Mouse (Mus musculus) ovary, adult 2 months (tissue): ENCODE results near the gene Cyp17a1. TPM values are rescaled to one million over a fixed set of nuclear protein-coding genes. Genes with fewer than 3 reads are reported as not detected.

Source experiments
- polyA plus RNA-seq: library from polyadenylated mRNA; depleted of rRNA; stranded (reverse); fragments of >200 nt; gene quantifications from 2 replicates; pipeline ENCODE4 v1.2.3, GENCODE M21; 2012; rRNA removed

The Cyp17a1 gene
- 208 and 263 TPM in 2 replicates for polyA plus RNA-seq

DNA sequence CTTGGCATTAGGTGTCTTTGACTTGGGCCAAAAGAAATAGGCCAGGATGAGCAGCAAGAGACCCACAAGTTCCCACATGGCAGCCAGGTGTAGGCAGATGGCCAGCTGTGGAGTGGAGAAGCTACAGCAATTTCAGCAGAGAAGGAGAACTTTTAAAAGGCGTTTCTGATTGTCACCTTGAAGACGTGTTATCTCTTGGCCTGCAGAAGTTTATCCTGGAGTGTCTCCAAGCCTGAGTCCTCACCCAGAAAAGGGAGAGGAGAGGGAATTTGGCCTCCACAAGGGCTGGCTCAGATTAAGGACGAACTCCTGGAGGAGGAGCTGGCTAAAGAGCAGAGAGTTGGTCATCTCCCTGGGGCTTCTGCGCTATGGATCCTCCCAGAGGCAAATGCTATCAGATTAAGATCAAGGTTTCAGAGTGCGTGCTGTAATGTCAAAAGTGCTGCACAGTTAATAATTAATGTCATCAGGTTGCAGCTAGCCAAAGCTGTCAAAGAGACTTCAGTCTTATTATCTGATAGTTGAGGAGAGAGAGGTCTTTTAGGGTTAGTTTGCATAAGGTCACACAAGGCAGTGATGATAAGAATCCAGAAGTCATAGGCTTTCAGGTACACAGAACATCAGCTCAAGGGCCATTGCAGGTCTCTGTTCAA is at the start of gene Cyp17a1:
Gene Cyp17a1, minus strand, starts transcription at position 407 of the 653 bp plus-strand sequence.

DNA sequence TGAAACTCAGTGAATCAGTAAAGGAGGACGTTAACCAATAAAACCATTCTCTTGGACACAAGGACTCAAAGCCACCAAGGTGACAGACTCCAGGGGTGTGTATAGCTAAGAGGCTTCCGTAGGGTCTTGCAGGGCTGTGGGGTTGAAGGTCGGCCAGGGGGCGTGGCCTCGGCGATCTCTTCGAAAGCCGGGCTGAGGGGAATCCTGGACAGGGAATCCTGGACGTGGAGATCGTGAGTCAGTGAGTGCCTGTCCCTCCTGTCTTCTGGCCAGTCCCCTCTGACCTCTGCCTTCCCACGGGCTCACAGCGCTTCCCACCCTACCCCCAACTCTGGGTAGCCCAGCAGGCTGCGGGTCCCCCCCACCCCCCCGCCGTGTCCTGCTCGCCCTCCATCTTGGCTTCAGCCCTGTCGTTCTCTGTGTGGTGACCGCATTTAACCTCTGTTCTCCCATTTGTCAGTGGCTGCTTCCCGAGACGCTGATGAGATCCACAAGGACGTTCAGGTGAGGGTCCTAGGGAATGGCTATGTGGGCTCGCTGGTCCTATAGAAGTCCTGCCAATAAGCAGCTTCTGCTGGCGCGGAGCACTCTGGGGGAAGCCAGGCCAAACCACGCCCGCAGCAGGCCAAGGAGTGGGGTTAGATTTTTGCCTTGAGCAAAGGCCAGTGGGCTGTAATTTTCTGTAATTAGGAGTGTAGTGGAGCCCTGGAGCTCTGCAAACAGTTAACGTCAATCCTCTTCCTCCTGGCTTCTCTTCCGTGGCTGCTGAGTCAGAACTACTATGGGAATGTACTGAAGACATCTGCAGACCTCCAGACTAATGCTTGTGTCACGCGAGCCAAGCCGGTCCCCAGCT is 34.6 kb upstream of the Cyp17a1 start, which contains the start of gene As3mt:
Gene As3mt, plus strand, starts transcription at position 163 of the 856 bp plus-strand sequence.

DNA sequence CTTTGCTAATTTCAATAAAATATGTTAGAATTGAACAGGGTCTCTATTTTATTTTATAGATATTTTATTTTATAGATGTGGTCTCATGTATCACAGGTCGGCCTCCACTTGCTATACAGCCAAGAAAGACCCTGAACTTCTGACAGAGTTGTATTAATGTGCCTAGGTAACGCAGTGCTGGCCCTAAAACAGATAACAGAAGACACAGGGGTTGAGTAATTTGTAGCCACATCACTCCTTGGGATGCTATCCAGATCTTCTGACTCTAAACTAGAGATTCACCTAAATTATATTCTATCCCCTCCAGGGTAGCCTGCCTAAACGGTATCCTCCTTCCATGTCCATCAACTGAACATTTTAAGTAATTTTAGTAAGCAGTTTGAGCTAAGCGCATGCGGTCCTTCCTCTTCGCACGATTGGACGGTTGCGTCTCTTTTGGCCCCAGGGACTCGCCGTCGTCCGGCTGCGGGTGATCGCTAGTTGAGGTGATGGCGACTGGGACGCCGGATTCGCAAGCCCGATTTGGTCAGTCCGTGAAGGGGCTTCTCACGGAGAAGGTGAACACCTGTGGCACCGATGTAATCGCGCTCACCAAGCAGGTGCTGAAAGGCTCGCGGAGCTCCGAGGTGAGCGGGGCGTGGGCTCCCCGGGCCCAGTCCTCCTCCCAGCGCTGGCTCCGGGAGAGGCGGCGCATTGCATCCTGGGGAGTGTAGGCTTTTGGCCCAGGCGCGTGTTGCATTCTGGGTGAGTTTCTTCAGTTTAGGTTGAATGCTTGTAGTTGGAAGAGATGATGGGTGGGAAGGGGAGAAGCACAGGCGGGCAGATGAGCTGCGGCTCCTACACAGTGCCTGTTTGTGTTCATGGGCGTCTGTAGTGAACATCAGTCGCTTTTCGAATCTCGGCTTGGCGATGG is 16.7 kb upstream of the Cyp17a1 start, which contains the start of gene Borcs7:
Gene Borcs7, plus strand, starts transcription at position 447 of the 913 bp plus-strand sequence.

Other genes starting within 250 kb of the Cyp17a1 start
- gene Trim8, start 171.5 kb downstream of the Cyp17a1 start, polyA plus RNA-seq = 113 and 125 TPM in 2 replicates
- gene Arl3, start 100.0 kb downstream of the Cyp17a1 start, polyA plus RNA-seq = 17.9 and 22.2 TPM in 2 replicates
- gene Sfxn2, start 99.8 kb downstream of the Cyp17a1 start, polyA plus RNA-seq = 8.1 and 9.3 TPM in 2 replicates
- 64.5 and 85.6 TPM in 2 replicates for gene Wbp1l, start 74.1 kb downstream of the Cyp17a1 start, polyA plus RNA-seq
- gene Borcs7, start 16.7 kb upstream of the Cyp17a1 start, polyA plus RNA-seq = 4.4 and 4.8 TPM in 2 replicates
- gene As3mt, start 34.3 kb upstream of the Cyp17a1 start, polyA plus RNA-seq = 7.3 and 9.9 TPM in 2 replicates
- 32.5 and 37.0 TPM in 2 replicates for gene Cnnm2, start 88.4 kb upstream of the Cyp17a1 start, polyA plus RNA-seq